Mouse (Mus musculus) adrenal gland, postnatal 25 days (tissue): ENCODE data around the gene Vsig10. TPM values are rescaled to one million over a fixed set of nuclear protein-coding genes. Genes with fewer than 3 reads are reported as not detected.
"Not testable (repeated sequence)": the region's sequence is repeated elsewhere in the genome, so short reads cannot be mapped to it uniquely, and the experiment has no call there.

ENCODE experiments used
- DNase-seq: peaks from one replicate; pipeline ENCODE4 v3.0.0; 2021; ENCODE audit warnings: mixed read lengths
- long read RNA-seq: library from polyadenylated mRNA; stranded (forward); transcript quantifications from one replicate; pipeline ENCODE4 v2.0.0, GENCODE M21; 2021
- total RNA-seq: library from RNA; stranded (reverse); gene quantifications from 2 replicates; pipeline ENCODE4 v1.2.3, GENCODE M21; 2021

Vsig10 gene
- 18.2 and 34.2 TPM in 2 replicates for total RNA-seq
- long read RNA-seq, partial matches to known transcripts, result 1 of 4 reads
- long read RNA-seq, other reads (novel, unspliced or antisense), result 2 of 4 reads

DNA sequence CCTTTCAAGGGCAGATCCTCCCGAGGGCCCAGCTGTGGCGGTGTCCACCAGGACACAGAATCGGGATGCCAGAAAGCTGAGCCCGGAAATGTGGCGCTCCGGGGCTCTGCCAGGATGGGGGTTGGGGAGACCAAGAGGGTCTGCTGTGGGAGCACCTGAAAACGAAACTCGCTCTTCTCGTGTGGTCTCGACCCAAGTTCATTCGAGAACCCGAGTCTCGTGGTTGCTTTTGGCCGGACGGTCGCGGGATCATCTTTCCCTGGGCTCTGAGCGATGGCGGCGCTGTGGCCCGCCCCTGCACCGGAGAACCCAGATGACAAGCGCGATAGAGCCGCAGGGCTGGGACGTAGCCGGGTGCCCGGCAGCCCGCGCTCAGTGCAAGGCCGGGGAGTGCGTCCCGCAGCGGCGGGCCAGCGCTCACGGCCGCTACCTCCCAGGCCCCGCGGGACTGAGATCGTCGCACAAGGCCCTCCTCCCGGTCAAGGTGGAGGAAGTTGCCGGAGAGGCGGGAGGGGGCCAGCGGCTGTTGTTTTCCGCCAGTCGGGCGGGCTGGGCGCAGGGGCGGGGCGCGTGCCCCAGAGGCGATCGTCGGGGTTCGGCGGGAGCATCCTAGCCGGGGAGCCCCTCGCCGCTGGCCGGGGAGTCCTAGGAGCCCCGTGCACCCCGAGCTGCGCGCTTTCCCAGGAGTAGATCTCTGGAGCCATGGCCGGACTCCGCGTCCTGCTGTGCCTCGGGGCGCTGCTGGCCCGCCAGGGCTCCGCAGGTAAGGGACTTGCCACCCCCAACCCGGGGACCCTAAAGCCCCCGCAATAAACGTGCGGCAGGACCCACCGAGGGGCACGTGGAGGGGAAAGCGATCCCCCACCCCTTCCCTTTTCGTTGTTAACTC, at the start of gene Vsig10:
Vsig10 (plus strand) TSS at position 343 of the 889 bp plus-strand sequence.
- DNase-seq, result peak; percentile 81

DNA sequence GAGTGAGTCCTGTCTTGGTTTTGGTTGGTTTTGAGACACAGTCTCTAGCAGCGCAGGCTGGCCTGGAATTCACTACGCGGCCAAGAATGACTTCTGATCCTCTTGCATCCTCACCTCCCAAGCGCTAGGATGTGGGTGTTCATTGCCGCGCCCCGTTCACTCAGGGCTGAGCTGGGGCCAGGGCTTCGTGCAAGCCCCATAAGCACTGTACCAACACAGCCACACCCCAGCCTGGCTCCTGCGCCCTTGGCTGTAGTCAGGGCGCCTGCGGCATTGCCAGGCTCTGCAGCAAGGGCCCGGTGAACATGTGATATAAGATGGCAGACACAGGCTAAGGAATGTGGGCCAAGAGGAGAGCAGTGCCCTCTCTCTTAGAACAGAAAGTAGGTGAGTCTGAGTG, 49.5 kb upstream of the Vsig10 start:
- no peak for DNase-seq

DNA sequence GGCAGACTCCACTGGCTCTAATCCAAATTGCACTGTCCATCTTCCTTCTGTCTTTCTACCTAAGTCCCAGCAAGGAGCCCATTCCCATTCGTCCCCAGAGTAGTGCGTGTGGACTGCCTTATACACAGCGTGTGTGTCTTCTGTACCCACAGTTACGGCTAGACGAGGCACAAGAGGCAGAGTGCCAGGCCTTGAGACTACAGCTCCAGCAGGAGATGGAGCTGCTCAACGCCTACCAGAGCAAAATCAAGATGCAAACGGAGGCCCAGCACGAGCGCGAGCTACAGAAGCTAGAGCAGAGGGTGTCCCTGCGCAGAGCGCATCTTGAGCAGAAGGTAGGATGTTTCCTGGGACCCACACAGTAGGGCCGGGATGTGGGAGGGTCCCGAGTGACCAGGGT, 46.9 kb upstream of the Vsig10 start:
- DNase-seq, result no peak

DNA sequence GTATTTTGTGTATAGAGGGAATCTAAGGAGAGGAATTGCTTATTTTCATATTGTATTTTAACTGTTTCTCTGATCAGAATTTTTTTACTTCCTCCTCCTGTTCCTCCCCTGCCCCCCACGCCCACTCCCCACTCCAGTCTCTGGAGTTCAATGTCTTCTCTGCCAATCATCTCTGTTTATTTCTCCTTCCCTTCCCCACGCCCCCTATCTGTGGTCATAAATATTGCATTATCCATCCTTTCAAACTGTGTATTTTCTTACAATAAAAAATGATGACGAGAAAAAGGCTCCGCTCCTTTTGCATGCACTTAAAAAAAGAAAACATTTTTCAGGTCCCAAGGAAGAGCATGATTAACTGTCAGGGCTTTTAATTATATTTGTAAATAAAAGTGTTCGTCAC, 44.1 kb upstream of the Vsig10 start:
- no peak for DNase-seq

DNA sequence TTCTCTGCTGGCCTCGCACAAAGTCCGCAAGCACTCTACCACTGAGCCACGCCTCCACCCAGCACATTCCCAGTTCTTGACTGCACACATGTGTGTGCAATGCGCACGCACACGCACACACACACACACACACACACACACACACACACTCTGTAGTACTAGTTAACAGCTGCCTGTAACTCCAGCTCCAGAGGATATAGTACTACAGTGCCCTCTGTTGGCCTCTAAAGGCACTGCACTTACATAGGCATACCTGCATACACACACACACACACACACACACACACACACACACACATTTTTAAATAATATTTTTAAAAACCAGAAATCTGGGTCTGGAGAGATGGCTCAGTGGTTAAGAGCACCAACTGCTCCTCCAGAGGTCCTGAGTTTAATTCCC, 41.1 kb upstream of the Vsig10 start:
- no peak for DNase-seq

DNA sequence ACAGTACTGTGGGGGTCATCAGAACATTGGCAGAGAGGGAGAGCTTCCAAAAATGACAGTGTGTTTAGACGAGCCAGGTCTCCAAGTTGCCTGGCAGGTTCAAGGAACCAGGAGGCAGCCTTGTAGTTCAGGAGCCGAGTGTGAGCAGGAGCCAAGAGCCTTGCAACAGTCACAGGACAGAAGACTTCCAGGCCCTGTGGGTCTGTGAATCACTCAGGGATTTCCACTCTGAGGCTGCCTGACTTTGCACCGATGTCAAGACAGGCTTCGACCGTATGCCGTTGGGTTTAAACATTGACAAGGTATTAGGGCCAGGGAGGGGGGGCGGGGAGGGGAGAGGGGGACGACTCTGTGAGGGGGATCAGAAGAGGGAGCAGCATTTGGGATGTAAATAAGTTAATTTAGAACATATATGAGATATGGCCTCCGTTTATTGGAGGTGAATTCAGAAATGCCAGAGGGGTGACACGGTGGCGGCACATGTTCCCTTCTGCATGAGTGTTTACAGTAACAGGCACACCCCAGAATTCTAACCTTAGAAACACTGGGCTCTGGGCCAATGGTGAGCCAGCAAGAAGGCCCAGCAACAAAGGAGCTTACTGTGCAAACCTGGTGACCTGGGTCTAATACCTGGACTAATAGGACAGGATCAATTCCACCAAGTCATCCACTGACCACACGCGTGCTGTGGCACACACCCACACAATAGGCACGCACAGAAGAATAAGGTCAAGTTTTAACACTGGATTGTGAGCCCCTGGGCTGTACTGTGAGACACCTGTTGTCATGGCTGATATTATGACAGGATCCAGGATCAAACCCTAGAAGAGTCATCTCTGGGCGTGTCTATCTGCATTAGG, 39.8 kb upstream of the Vsig10 start:
- DNase-seq, result peak; percentile 38

DNA sequence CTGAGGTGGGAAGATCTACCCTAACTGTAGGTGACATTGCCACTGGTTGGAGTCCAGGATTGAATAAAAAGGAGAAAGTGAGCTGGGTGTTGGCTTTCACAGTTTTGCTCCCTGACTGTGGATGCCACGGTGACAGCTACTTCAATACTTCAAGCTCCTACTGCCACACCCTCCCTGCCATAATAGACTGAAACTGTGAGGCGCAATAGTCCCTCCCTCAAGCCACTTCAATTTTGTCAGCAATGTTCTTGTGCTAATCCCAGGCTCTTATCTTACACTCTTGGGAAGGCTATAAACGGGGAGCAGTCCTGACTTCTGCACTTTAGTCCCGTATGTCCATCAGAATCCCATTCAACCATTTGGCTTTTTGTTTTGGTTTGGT, 39.2 kb upstream of the Vsig10 start:
- DNase-seq, result no peak

DNA sequence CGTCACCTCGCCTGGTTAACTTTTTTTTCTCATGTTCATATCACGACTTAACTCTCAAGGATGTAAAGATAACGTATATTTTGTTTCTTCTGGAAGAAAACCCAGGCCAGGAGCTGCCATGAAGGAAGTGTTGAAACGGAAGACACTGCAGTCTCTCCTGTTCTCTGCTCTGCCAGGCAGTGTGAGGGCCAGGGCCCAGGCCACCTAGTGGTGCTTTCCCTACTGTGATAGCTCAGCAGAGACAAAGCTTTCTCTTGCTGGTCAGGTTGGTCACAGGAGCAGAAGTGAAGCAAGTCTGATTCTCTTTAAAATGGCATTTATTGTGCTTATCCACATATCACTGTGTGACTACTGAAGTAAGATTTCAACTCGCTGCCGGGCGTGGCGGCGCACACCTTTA, 37.3 kb upstream of the Vsig10 start:
- peak; percentile 35 for DNase-seq

DNA sequence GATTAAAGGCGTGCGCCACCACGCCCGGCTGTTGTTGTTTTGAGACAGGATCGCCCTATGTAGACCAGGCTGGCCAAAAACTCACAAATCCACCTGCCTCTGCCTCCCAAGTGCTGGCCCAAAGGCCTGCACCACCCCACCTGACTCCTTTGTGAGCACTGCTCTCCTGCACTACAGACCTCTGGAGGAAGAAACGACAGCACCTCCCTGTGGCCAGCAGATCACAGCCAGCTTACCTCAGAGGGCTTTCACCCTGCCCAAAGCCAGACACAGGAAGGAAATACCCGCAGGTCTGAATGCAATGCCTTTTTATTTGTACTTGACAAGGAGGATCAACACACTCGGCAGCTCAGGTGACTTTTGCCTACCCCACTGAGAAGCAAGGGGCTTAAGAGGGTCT, 36.5 kb upstream of the Vsig10 start:
- no peak for DNase-seq

DNA sequence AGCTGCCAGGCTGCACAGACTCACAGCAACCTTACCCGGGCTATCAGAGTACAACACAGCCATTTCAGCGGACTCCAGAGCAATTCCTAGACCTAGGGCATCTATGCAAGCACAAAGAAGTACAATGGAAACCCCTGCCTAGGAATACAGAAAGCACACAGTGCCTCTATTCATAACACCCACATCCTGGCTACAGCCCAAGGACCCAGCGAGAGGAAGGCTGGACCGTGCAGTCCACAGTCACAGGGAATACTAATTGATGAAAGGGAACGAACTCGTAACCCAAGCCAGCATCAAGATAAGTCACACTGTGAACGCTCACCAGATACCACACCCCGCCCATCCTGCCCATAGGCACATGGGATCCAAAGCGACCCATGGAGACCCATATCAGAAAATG, 34.9 kb upstream of the Vsig10 start:
- DNase-seq, result peak; percentile 35

DNA sequence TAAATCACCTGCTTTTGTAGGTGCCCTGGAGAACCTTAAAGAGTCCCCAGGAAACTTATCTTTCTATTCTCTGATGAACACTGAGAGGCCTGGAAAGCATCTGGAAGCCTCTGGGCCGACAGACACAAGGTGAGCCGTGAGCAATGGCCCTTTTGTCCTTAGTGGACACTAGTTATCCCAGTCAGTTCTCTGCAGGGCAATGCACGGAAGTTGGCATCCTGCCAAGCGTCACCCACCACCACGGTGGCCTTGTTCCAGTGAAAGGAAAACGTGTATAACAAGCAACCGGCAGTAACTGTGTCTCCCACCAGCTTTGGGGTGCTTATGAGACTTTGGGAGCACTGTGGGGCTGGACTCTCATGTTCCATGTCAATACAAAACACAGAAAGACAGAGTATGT, 34.2 kb upstream of the Vsig10 start:
- DNase-seq, result no peak

DNA sequence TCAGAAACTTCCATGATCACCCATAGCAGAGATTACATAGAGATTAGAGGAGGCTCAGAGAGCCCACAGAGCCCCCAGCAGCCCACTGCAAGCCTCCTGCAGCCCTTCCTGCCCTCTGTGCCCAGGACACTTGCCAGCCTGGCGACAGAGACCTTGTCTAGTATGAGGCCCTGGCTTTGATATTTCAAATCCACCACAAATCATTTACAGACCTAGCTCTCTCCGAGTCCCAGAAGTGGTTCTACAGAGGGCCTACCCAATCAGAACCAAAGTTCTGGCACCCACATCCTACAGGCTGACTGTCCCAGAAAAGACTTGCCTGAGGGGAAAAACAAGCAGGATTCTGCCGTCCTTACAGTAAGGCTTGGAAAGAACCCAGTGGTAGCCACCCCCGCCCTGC, 33.6 kb upstream of the Vsig10 start:
- DNase-seq, result no peak

DNA sequence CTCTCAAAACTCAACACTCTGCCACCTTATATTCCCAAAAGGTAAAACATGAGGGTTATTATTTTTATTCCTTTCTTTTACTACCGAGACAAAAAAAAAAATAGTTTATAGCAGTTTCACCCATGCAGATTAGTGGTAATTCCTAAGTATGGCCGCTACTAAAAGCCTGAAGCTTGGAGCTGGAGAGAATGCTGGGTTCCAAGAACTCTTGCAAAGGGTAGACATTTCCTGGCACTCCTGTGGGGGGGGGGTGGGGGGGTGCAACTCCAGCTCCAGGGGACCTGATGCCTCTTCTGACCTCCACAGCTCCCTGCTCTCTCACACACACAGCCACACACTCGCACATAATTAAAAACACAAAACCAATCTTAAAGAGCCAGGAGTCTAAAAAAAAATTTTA, 32.6 kb upstream of the Vsig10 start:
- no peak for DNase-seq

DNA sequence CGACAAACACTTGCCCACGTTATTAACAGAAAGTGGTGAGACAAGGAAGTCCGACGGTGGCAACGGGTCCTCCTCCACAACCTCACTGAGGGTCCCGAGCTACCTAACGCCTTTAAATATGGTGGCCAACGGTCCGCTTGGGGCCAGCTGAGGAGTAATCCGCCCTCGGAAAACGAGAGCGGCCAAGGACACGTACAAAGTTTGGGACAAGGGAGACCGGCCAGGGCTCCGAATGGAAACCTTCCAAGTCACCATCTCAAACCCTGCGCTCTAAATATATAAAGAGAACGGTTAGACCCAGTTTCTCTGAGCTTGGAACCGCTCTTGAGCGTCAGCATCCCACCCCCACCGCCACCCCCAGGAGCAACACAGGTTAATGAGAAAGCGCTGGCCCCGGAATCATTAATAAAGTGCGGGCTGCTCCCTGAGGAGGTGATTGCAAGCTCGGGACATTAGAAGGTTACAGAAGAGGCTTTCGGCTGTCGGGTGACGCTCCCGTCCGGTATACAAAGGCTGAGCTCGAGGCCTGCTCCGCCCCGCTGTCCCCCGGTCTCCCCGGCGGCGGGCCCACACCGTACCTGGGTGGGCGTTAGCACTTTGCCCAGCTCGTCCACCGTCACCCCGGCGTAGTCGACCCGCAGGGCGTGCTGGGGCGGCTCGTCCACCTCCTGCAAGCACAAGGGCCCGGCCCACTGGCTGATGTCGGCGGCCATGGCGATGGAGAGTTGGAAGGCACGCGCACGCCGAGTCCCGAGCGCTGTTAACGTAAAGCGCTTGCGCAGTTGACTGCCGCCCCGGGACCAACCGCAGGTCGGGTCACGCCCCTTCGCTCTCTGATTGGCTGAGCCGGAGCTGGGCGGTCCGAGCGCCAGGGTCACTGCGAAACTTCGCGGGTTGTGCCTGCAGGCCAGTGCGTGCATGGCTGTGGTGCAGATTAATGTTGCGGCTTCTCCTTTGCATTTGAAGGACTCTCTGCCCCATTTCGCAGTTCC, 31.8 kb upstream of the Vsig10 start, which contains the start of gene Pebp1:
Pebp1 (minus strand) TSS at position 795 of the 992 bp plus-strand sequence.
- peak; percentile 97 for DNase-seq

DNA sequence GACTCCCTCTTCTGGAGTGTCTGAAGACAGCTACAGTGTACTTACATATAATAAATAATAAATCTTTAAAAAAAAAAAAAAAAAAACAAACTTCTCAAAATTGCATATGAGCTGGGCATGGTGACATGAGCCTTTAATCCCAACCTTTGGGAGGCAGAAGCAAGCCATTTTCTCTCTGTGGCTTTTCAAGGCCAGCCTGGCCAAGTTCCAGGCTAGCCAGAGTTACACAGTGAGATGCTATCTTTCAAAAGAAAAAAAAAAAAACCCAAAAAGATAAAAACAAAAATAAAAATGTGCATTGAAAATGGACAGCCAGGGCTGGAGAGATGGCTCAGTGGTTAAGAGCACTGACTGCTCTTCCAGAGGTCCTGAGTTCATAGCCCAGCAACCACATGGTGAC, 29.2 kb upstream of the Vsig10 start:
- DNase-seq, result peak; percentile 51

DNA sequence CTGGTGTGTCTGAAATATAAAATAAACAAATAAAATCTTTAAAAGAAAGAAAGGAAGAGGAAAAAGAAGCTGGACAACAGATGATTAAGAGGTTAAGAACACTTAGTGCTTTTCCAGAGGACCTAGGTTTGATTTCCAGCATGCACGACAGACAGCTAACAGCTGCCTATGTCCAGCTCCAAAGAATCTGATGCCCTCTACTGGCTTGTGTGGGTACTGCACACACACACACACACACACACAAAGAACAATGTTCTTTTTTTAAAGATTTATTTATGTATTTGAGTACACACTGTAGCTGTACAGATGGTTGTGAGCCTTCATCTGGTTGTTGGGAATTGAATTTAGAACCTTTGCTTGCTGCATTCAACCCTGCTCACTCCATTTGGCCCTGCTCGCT, 28.8 kb upstream of the Vsig10 start:
- no peak for DNase-seq

DNA sequence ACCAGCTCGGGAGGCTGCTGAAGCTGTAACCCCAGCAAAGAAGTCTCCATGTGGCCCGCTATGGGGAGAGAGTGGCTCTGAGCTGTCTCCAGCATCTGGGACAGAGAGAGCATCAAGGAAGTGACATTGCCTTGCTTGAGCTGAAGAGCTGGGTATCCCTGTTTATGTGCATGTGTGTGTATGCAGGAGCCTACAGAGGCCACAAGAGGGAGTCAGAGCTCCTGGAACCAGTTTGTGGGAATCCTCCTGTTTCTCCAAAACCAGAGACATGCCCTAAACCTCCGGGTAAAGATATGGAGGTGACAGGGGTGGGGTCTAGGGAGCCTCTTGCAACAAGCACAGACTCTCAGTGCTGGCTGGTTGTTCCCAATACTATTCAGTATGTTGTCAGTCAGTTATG, 27.6 kb upstream of the Vsig10 start:
- no peak for DNase-seq

DNA sequence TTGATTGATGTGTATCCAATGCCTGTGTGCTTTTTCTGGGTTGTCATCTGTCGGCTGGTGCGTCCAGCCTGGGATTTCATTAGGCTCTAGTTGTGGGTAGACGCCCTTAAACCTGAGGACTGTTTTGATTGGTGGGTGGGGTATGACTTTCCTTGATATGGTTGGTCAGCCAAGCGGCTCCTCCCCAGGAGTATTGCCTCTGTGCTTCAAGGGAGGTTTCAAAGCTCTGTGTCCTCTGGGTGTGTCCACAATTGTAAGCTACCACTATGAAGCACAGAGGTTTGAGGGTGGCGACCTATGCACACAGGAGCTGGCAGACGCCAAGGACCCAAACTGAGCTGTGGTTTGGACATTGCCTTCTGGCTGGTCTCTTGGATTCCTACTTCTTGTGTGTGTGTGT, 26.3 kb upstream of the Vsig10 start:
- no peak for DNase-seq

DNA sequence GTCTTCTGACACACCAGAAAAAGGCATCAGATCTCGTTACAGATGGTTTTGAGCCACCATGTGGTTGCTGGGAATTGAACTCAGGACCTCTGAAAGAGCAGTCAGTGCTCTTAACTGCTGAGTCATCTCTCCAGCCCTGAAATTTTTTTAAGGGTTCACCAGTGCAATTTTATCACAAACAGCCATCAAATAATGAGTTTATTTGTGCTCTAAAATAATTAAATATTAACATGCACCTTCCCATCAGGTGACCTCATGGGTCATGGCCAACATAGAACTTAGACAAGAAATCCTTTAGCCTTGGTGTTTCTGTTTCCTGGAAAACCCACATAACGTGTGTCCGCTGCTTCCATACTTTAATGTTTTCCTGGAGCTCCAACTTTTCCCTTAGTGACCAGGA, 25.1 kb upstream of the Vsig10 start:
- DNase-seq, result not testable (repeated sequence)

DNA sequence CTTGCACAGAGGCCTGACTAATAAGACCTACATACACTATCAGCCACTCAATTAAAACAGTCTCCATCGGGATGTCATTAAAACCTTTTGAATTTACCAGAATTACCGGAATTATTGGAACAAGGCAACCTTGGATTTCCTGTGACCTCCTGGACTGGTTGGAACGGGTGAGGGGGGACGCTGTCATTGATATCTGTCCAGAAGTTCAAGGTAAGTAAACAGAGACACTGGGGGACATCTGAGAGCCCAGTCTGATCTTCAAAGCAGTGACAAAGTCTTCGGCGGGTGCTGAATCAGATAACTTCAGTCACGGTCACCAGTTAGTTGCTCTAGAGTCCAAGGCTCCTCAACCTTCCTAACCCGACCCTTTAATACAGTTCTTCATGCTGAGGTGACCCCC, 23.9 kb upstream of the Vsig10 start:
- no peak for DNase-seq

DNA sequence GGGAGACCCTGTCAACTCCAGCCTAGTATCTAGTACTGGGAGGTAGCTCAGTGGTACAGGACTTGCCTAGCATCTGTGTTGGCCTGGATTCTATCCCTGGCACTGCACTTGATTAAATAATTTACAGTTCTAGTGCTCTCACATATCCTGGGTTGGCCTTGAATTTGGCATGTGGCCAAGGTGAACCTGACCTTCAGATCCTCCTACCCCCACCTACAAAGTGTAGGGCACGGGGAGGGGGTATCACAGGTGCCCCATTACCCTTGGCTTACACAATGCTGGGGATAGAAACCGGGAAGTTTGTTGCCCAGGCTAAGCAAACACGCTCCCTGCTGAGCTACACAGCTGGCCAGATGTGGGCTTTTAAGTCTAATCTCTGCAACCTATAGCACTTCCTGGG, 16.0 kb upstream of the Vsig10 start:
- no peak for DNase-seq
